In the genomic region with DNA sequence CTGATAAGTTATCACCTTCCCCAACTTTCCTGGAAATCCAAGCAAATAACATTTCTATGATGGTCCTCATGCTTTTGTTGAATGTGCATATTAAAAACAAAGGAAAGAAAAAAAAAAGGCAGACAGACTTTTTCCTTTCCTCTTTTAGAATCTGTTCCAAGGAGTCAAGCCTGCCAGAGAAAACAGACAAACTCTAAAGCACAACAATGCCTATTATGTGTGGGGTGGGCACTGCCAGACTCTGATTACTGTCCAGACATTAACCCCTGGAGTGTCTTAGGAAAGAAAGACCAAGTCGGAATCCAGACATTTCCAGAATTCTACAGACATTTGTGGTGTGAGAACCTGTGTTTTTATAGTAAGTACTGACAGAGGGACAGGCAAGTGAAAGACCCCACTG, we compare ENCODE assay signal across 14 mouse cellular contexts.
DNase-seq lines count a peak whose midpoint lies in the region; ATAC-seq lines count a peak whose summit lies in the region.
"Had no signal": no experiment of that assay in that cellular context is flagged by ENCODE, and none has a peak within 500 bp of the region (broad histone marks: within the 10 kb centered on the region; RNA-seq: fewer than 3 reads in every experiment).

No protein-coding gene starts in this region.

- ATAC-seq in kidney, embryonic 14.5 days (ENCODE audit: low FRiP score, low TSS enrichment): no peak
- ATAC-seq in midbrain, embryonic 12.5 days (ENCODE audit: low FRiP score, low read depth): no peak
- ATAC-seq in midbrain, embryonic 15.5 days (replicated peaks): no peak
- ATAC-seq in heart, embryonic 14.5 days (ENCODE audit: insufficient number of reproducible peaks, insufficient read depth, low FRiP score, low read depth): no peak
- ATAC-seq: Patski had no signal

- DNase-seq in kidney, adult 11 months: no peak
- no peak for DNase-seq in limb, embryonic 10.5 days (ENCODE audit: low spot score)
- no peak for DNase-seq in thymus, postnatal 10 days (ENCODE audit: low spot score in 2 of 2)
- DNase-seq in cerebellum, adult 11 months: no peak
- DNase-seq: adrenal gland, adult 8-10 months; lung, embryonic 14.5 days; spleen, adult 18-20 months had no signal

- WGBS in kidney, embryonic 14.5 days: 48% methylated on average over 1 of the region's 1 CpGs
- 43% methylated on average over 1 of the region's 1 CpGs for whole genome bisulfite sequencing in midbrain, embryonic 12.5 days
- WGBS in midbrain, embryonic 15.5 days: 26% methylated on average over 1 of the region's 1 CpGs
- 40% methylated on average over 1 of the region's 1 CpGs for WGBS in heart, embryonic 14.5 days
- 70% methylated on average over 1 of the region's 1 CpGs for WGBS in limb, embryonic 10.5 days

- no peak overlapping the region for H3K4me2 ChIP-seq in kidney, embryonic 14.5 days (replicated peaks; ENCODE audit: low read depth, low read length)
- H3K4me2 ChIP-seq in midbrain, embryonic 12.5 days (replicated peaks): no peak overlapping the region
- no peak overlapping the region for H3K4me2 ChIP-seq in midbrain, embryonic 15.5 days
- no peak overlapping the region for H3K4me2 ChIP-seq in heart, embryonic 14.5 days (ENCODE audit: low read length)
- H3K4me2 ChIP-seq: lung, embryonic 14.5 days had no signal

- H3K9me3 ChIP-seq in kidney, embryonic 14.5 days (ENCODE audit: control insufficient read depth, low read length): no peaks in the 10 kb centered on the region
- H3K9me3 ChIP-seq in midbrain, embryonic 12.5 days: no peaks in the 10 kb centered on the region
- no peaks in the 10 kb centered on the region for H3K9me3 ChIP-seq in midbrain, embryonic 15.5 days
- H3K9me3 ChIP-seq in heart, embryonic 14.5 days (ENCODE audit: control insufficient read depth, low read length): no peaks in the 10 kb centered on the region
- no peaks in the 10 kb centered on the region for H3K9me3 ChIP-seq in limb, embryonic 10.5 days (replicated peaks)

- no peak overlapping the region for H3K9ac ChIP-seq in kidney, embryonic 14.5 days (ENCODE audit: low read depth, low read length)
- H3K9ac ChIP-seq in midbrain, embryonic 12.5 days (replicated peaks): no peak overlapping the region
- H3K9ac ChIP-seq in midbrain, embryonic 15.5 days: no peak overlapping the region
- no peak overlapping the region for H3K9ac ChIP-seq in heart, embryonic 14.5 days (ENCODE audit: low read length)
- H3K9ac ChIP-seq: lung, embryonic 14.5 days had no signal

- no peaks in the 10 kb centered on the region for H3K36me3 ChIP-seq in kidney, embryonic 14.5 days (ENCODE audit: control insufficient read depth, insufficient read depth, low read length)
- H3K36me3 ChIP-seq in midbrain, embryonic 12.5 days: no peaks in the 10 kb centered on the region
- no peaks in the 10 kb centered on the region for H3K36me3 ChIP-seq in midbrain, embryonic 15.5 days (replicated peaks)
- H3K36me3 ChIP-seq in heart, embryonic 14.5 days (ENCODE audit: control insufficient read depth, insufficient read depth, low read length): no peaks in the 10 kb centered on the region
- H3K36me3 ChIP-seq in limb, embryonic 10.5 days: no peaks in the 10 kb centered on the region

- H3K27ac ChIP-seq in kidney, embryonic 14.5 days (ENCODE audit: low read depth, low read length): peak overlapping the region; percentile 37; the same call in 1 of the 2 replicates
- H3K27ac ChIP-seq in midbrain, embryonic 12.5 days (replicated peaks): 0 out of 2 replicates have a peak overlapping the region, but pooled peaks have one; percentile 20
- H3K27ac ChIP-seq in midbrain, embryonic 15.5 days: no peak overlapping the region
- H3K27ac ChIP-seq in heart, embryonic 14.5 days (replicated peaks in 1 of 2; ENCODE audit: control insufficient read depth in 1 of 2, insufficient read depth in 1 of 2, low read depth in 2 of 2, low read length in 2 of 2): peak overlapping the region; percentile 73 to 86
- H3K27ac ChIP-seq in limb, embryonic 10.5 days: peak overlapping the region; percentile 54; the same call in 1 of the 2 replicates

- H3K4me3 ChIP-seq in kidney, embryonic 14.5 days (ENCODE audit: low read length): no peak overlapping the region
- no peak overlapping the region for H3K4me3 ChIP-seq in midbrain, embryonic 12.5 days
- H3K4me3 ChIP-seq in midbrain, embryonic 15.5 days: no peak overlapping the region
- H3K4me3 ChIP-seq in heart, embryonic 14.5 days (ENCODE audit: control insufficient read depth in 1 of 2, insufficient read depth in 1 of 2, low read depth in 1 of 2, low read length in 2 of 2): no peak overlapping the region
- H3K4me3 ChIP-seq in limb, embryonic 10.5 days: no peak overlapping the region
- H3K4me3 ChIP-seq: erythroblast, embryonic 14.5 days; myocyte had no signal

- H3K4me1 ChIP-seq in kidney, embryonic 14.5 days (ENCODE audit: control insufficient read depth, insufficient read depth, low read length): peaks cover 19% of the 10 kb centered on the region; the same call in 1 of the 2 replicates
- H3K4me1 ChIP-seq in midbrain, embryonic 12.5 days: peaks cover 34% of the 10 kb centered on the region
- peaks cover 15% of the 10 kb centered on the region for H3K4me1 ChIP-seq in midbrain, embryonic 15.5 days
- H3K4me1 ChIP-seq in heart, embryonic 14.5 days (ENCODE audit: control insufficient read depth in 2 of 2, insufficient read depth in 2 of 2, low read length in 2 of 2): peaks cover 22 to 53% of the 10 kb centered on the region in 2 experiments
- peaks cover 19% of the 10 kb centered on the region for H3K4me1 ChIP-seq in limb, embryonic 10.5 days

- H3K27me3 ChIP-seq in kidney, embryonic 14.5 days (ENCODE audit: control insufficient read depth, insufficient read depth, low read length): no peaks in the 10 kb centered on the region
- H3K27me3 ChIP-seq in midbrain, embryonic 12.5 days: no peaks in the 10 kb centered on the region
- H3K27me3 ChIP-seq in midbrain, embryonic 15.5 days (replicated peaks): no peaks in the 10 kb centered on the region
- no peaks in the 10 kb centered on the region for H3K27me3 ChIP-seq in heart, embryonic 14.5 days (ENCODE audit: control insufficient read depth, insufficient read depth, low read length)
- H3K27me3 ChIP-seq in limb, embryonic 10.5 days (ENCODE audit: low read depth, poor library complexity, severe bottlenecking): no peaks in the 10 kb centered on the region
- H3K27me3 ChIP-seq: Patski had no signal
